Mouse (Mus musculus) cerebellum, adult 11-12 months (tissue): ENCODE measurements around the gene Leng8.
A peak's percentile ranks its signal among the peaks of the same experiment; 100 is the strongest.
"Not testable (repeated sequence)": the region's sequence is repeated elsewhere in the genome, so short reads cannot be mapped to it uniquely, and the experiment has no call there.

ENCODE experiments used
- DNase-seq: peaks from one replicate; pipeline ENCODE4 v3.0.0; 2022

The Leng8 gene

DNA sequence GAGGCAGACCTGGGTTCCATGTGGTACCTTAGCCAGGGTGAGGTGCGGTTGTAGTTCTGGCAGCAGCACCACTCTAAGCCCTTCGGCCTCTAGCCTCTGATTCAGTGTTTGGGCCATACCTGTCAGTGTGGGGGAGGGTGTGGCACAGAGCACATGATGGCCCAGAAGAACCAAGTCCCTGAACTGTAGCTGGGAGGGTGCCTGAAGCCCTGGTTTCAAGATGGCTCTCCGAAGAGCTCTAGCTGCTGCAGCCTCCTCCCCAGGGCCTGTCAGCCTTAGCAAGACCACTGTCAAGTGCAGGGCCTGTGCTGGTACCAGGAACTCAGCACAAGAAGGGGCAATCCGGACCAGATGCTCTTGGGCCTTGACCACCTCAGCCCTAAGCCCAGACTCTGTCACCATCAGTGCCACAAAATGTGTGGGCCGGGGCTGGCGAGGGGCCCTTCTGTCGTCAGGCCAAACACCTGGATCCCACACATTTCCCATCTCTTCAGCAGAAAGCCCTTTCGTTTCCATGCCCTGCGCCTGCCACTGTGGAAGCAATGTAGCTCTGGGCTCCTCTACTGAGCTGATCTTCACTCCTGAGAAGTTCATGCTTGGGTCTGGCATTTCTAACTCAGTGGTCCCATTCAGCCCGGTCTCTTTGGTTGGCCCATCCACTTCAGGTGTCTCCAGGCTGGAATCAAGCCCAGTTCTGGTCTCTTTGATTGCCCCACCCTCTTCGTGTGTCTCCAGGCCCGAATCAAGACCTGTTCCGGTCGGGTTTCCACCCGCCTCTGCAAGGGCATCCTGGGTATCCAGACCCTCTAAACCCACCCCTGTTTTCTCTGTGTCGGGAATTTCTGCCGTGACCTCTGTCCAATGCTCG lies 11.7 kb downstream of the Leng8 start:
- peak; percentile 75 for DNase-seq

DNA sequence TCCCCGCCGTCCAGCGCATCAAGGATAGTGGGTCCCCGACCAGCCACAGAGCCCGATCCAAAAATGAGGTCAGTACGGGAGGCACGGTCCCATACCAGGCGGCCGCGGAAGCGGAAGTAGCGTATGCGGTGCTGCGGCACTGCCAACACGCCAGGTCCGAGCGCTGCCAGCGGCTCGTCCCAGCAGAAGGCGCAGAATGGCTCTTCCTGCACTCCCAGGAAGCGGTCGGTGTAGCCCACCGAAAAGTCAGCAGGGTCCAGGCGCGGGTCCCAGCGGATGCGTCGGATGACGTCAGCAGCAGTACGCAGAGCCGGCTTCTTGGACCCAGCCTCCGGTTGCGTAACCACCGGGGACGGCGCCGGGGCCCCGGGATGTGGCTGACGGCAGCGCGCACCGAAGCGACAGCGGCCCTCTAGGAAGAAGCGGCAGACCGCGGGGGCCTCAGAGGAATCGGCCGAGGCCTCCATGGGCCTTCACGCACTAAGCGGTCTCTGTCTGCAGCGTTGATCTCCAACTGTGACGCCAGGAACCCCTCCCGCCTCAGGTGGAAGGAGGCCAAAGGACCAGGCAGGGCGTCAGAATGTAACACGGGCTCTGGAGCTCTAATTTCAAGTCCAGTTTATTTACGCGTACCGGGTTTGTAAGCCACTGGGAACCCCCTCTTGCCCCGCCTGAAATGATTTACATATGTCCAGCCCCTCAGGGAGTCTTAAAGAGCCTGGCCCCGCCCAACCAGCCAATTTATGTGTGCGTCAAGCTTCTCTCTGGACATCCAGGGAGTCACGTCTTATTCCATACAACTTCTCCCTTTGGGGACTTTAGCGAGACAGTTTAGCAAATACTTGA lies 12.6 kb downstream of the Leng8 start:
- peak; percentile 91 for DNase-seq

DNA sequence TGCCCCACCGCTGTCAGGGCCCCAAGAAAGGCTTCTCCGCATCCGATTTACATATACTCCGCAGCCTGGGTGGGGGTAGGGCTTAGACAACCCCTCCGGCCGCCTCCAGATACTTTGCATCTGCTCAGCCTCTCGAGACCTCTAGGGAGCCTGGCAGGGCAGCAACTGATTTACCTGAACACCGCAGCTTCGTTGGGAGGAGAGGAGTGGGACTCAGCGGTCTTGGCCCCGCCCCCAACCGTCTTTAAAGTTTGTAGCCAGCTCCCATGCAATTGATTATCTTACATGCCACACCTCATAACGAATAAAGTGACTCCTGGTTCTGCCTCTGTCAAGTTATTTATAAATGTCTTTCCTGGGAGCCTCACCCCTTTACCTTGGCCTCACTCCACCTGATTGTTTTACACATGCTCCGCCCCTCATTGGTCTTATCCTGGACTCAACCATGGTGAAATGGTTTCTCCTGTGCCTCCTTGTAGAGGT lies 13.3 kb downstream of the Leng8 start, which contains the start of gene Leng9:
Leng9 (minus strand) TSS at position 316 of the 483 bp plus-strand sequence.
- DNase-seq: peak; percentile 83

DNA sequence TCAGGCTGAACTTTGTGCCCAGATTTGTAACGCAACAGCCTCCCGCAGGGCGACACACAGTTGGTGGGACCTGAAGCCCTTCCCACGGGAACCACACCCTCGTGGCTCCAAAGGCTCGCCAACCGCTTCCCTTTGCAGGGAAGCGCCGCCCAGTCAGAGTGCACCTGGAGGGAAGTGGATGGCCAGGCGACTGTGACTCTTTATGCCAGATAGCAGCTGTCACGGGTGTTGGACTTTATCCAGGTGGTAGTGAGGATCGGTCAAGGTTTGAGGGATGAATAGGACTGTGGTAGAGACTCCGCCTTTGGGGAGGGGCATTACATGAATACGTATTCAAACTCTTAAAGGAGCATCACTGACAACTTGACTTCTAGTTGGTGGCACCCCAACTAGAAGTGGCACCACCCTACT lies 14.0 kb downstream of the Leng8 start:
- peak; percentile 90 for DNase-seq

DNA sequence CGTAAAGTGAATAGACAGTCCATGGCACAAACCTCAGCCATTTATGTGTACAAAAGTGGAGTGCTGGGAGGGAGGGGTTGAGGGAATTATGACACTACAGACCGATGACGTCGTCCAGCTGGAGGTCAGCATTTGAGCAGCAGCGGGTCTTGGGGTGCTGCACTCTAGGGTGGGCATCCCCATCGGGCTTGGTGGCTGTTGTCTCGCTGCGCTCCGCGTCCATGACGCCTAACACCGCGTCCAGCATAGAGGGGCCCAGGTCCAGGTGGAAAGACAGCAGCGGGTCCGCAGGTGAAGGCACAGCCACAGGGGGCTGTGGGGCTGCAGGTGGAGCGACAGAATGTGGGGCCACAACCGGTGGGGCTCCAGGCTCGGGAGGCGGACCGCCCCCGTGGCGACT lies 14.4 kb downstream of the Leng8 start:
- peak; percentile 80 for DNase-seq

DNA sequence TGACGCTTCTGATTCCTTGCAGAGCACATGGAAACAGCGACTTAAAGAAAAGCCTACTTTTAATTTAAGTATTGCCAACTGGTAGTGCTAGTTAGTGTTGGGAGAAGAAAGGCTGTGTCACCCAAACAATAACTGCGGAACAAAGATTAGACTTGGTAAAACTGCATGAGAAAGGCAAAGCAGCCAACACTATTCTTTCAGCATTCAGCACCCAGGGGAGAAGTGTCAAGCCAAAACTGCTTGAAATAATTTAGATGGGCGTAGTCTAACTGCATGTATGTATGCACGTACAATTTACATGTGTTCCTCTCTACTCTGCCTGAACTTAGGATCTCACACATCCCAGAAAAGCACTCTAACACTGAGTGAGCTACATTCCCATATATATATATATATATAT lies 17.5 kb downstream of the Leng8 start:
- DNase-seq: no peak

DNA sequence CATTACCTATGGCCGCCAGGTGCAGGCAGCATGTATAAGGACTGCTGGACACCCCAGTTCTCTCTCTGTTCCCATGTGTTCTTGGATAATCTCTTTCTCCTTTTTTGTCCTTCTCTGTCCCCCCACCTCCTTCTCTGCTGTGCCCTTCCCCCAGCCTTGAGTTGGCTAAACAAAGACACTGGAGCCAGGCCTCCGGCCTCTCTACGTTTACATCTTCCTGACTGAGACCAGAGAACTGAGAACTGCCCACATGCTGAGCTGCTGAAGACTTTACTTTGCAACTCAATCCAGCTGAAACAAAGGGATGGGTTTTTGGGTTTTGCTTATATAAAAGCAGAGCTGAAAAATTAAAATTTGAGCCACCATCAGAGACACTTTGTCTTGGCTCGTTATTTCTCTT lies 18.1 kb downstream of the Leng8 start:
- no peak for DNase-seq

DNA sequence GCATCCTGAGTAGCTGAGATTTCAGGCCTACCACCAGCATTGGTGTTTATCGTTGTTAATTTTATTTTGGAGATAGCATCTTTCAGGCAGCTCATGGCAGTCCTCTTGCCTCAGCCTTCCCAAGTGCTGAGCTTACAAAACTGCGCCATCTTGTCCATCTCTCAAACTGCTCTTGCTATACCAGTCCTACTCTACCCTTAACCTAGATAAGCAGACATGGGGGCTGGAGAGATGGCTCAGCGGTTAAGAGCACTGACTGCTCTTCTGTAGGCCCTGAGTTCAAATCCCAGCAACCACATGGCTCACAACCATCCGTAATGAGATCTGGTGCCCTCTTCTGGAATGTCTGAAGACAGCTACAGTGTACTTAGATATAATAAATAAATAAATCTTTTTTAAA lies 24.8 kb downstream of the Leng8 start:
- DNase-seq: not testable (repeated sequence)

DNA sequence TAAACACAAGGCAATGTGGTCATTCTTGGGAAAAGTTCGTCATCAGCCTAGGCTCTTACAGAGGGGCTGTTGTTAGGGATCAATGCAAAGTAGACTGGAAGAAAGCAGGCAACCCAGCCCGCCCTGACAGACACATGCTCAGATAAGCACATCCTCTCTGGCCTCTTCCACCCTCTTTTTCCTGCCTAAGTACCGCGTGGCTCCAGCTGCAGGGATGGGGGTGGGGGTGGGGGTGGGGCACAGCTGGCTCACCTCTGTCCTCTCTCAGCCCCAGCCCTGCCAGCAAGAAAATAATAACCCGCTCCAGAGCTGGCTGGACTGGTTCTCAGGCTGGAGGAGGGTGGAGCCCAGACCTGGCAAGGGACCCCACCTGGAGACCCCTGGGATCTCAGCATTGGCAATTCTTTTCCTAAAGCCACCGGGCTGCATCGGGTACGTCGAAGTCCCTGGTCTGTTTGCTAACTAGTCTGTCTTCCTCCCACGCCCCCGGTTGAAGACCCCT lies 26.8 kb downstream of the Leng8 start:
- no peak for DNase-seq

DNA sequence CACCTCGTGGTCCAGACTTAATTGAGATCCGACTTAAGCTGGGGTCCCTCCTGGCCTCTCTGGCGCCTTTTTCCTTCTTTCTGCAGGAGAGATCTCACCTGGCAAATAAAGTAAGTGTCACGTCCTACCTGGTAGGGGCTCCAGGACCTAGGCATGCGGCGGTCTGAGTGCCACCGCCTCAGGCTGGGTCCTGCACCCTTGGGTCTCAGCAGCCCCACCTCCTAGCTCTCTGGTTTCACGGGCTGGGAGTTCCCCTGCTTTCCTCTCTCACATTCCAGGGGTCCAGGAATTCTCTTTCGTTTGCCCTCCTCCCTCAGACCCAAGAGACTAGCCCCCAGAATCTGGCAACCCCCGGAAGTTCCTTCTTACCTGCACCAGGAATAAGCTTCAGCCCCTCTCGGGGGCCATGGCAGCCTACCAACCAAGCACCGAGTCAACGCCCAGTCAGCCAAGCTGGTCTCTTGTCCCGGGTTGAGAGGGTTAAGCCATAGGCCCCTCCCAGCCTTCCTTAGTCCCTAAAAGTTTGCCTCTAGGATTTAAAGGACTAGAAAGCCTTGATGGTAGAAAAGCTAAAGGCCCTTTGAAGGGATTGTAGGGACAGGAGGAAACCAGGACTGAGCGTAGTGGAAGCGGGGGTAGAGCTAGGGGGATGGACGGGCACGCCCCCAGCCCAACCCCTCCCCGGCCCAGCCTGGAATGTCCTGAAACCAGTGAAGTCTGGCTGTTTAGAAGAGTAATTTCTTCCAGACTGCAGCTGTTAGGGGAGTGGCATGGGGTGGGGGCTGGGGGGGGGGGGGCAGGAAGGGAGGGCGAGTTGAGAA lies 27.5 kb downstream of the Leng8 start, which contains the start of gene Cdc42ep5:
Cdc42ep5 (minus strand) TSS at position 771 of the 821 bp plus-strand sequence.
- no peak for DNase-seq

DNA sequence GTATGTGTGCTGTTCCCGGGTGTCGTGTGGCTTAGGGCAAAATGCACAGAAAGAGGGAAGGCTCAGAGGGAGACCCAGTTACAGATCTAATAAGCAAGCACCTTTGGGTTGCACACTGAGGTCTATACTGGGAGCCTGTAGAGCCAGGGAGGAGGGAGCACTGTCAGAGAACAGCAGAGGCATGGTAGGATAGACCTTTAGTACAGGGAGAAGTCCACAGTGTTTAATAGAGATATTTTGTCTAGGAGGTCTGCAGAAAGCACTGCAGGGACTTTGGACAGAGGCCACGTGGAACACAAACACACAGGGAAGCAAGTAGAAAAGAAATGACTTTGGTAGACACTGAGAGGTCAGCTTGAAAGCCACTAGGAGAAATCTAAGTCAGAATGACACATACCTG lies 28.4 kb downstream of the Leng8 start:
- no peak for DNase-seq

DNA sequence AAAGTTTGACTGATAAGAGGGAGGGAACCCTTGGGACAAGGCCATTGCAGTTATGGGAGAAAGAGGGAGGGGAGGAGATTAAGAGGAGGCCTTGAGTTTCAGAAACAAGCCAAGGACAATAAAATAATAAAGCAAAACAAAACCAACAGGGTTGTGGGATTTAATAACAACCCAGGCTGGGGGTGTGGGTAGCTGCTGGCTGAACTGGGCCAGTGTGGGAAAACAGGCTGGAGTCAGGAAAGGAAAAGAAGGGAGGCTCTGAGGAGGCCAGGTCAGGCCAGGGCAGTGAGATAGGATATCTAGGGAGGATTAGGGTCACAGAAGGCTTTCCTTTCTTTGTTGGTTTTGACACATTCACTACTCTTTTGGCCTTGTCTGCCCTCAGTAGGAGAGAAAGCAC lies 30.3 kb downstream of the Leng8 start:
- no peak for DNase-seq

DNA sequence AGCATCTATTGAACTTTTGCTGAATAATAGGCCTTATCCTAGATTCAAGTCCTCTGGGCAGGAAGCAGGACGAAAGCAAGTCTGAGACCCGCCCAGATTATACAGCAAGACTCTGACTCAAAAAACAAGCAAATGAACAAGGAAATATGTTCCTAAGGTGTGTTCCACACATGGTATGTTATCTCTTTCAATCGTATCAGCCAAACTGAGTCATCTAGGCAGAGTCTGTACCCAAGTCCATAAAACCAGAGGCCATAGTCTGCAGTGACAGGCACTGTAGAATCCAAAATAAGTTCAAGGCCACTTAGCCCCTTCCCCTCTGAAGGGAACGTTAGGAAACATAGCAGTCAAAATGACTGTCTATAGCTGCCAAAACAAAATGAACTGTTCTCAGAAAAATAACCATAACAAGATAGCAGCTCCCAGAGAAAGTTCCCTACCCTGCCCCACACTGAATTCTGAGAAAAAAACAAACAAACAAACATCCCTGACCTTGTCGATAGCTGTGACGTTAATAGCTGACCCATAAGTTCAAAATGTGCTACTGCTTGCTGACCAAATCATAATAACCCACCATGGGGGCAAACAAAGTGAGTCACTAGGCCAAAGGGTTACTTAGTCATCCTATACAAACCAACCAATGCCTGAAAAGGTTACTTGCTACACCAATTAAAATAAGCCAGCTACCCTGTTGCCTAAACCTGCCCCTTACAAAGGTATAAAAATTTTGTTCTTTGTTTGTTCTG lies 33.5 kb downstream of the Leng8 start:
- DNase-seq: no peak

DNA sequence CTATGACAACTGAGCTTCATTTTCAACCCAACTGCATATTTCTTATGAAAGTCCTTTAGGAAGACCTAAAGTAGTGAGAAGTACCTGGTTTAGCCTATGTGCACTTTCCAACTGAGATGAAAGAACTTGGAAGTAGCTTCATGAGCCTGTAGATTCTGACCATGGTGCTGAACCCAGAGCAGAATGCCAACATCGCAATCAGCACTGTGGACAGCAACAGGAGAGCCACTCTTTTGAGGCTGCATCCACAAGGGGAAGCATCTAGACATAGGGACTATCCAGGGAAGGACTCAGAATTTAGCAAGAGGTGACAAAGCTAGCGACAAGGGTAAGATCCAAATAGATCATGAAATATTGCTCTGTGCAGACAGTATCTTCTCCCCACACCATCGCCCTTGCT lies 41.6 kb downstream of the Leng8 start:
- DNase-seq: no peak
